Mouse (Mus musculus) liver, postnatal 0 days (tissue): ENCODE measurements around the gene Gm20696.

Source experiments
- CTCF ChIP-seq: sonication (generic); IDR thresholded peaks from 2 replicates; pipeline ENCODE4 v1.5.1; 2016; ENCODE audit warnings: antibody characterized with exemption, low read depth
- EP300 ChIP-seq: IDR thresholded peaks from 2 replicates; pipeline ENCODE4 v1.6.1; 2016; ENCODE audit warnings: antibody characterized with exemption, low read depth, mild to moderate bottlenecking

GRCm38 (mm10) chr6:99453763-99454520 lies 212.7 kb downstream of the Gm20696 start:
- TF ChIP-seq CTCF (no peak), EP300 (no peak)
